Mouse (Mus musculus) bone marrow, adult 2 months (tissue): Measurements from ENCODE around the gene Srcin1.

Source experiments
- CTCF ChIP-seq: fragments of 200-500 bp; IDR thresholded peaks from 2 replicates; pipeline ENCODE4 v1.5.1; 2011; ENCODE audit warnings: low read length, control low read depth; ENCODE audit not compliant: control insufficient read depth, insufficient read depth
- POLR2A ChIP-seq: fragments of 200-500 bp; IDR thresholded peaks from 2 replicates; pipeline ENCODE4 v1.6.1; 2011; ENCODE audit warnings: low read depth, mild to moderate bottlenecking, control low read depth, low read length, borderline replicate concordance; ENCODE audit not compliant: control insufficient read depth

DNA sequence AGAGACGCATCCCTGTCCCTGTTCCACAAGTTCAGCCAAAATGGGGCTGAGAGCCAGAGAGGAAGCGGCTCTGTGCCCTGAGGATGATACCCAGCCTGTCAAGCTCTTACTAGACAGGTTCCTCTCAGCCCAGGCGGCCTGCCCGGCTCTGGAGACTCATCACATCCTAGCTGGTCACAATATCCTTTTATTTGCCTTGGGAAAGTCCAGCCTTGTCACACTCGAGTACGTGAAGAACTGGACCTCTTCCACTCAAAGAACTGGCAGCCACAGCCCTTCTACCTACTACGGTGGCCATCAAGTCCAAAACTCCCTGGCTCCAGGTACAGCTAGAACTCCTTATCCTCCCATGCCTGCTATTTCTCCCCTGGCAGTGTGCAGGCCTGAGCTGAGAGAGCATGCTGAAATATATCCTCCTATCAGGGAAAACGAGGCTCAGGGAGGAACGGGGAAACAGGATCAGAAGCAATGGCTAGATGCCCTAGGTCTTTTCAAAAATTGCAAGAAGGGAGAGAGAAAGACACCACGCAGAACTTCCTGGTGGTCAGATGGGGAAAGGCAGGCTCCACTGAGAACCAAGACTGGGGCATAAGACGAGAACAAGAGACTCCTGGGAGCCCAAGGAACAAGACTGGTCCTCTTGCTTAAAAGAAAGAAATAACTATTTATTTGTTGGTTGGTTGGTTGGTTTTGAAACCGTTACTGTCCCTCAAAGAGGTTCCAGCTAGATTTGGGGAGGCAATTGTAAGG lies 27.9 kb downstream of the Srcin1 start:
- TF ChIP-seq POLR2A: no peak
- no peak for TF ChIP-seq CTCF
